Mouse (Mus musculus) heart, postnatal 36 days (tissue): Measurements from ENCODE around the gene Ccdc162. TPM values are rescaled to one million over a fixed set of nuclear protein-coding genes. Genes with fewer than 3 reads are reported as not detected.
A peak's percentile ranks its signal among the peaks of the same experiment; 100 is the strongest.

ENCODE experiments used
- DNase-seq, 2 experiments: peaks; one replicate each; pipeline ENCODE4 v3.0.0; 2021 to 2022
- intact Hi-C: fragments of 180-260 bp; cut with DNase I; formaldehyde crosslinking; loops from one replicate; pipeline ENCODE4 v1.15.1; 2025
- total RNA-seq, 2 experiments: library from RNA; stranded (reverse); gene quantifications; 2 replicates each; pipeline ENCODE4 v1.2.3; 2021

Gene Ccdc162
- total RNA-seq, result under 1 TPM; 0.36 to 0.38 TPM

DNA sequence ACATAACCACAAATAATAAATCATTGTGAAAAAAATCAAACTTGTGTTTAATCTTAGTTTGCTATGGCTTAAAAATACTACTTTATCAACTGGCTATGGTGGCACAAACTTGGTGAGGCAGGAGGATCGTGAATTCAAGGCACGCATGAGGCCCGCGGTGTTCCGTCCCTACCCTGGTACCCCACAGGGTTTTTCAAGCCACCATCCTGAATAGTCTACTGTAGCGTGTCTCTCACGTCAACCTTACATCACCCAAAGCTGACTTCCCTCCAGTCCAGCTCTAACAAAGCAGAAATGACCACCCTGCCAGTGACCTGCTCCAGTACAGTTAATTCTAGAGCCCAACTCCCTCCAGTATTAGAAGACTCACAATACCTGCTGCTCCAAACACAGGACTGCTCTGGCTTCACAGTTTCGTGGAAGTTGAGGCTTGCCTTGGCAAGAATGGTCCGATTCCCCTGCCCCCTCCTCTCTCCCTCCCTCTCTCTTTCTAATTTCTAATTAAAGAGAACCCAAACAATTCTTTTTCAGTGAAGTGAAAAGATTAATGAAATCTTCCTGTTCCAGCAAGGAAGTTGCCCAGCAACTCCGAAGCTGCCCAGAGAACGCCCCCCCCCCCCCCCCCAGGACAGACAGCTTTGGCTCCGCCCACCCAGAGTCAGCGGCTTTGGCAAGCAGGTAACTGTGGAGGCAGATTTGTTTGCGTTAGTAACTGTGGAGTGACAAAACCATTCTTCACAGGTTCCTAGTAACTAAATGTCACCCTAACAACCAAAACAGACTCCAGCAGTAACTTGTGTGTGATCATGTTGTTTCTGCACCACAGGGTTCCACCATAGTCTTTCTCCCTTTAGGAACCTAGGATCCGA lies at the start of gene Ccdc162:
Ccdc162 (minus strand) TSS at position 606 of the 869 bp plus-strand sequence.
- intact Hi-C loops, result no loop called here
- no peak for DNase-seq

DNA sequence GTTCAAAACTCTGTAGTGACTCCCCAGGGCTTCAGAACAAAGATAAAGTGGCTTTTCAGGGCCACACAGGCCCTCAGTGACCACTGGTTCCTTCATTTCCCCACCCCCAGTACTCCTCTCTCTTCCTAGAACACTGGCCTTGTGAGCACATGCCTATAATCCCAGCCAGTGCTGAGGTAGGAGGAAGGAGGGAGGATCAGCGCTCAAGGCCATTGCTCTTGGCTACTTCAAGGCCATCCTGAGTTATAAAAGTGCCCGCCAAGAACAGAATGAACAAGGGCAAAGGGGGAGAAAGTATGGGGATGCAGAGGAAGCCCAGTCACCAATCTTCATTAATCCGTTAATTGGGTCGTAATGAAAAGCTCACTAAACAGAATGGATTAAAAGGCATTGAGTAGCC lies 49.2 kb upstream of the Ccdc162 start:
- intact Hi-C loops, result no loop called here
- no peak for DNase-seq

DNA sequence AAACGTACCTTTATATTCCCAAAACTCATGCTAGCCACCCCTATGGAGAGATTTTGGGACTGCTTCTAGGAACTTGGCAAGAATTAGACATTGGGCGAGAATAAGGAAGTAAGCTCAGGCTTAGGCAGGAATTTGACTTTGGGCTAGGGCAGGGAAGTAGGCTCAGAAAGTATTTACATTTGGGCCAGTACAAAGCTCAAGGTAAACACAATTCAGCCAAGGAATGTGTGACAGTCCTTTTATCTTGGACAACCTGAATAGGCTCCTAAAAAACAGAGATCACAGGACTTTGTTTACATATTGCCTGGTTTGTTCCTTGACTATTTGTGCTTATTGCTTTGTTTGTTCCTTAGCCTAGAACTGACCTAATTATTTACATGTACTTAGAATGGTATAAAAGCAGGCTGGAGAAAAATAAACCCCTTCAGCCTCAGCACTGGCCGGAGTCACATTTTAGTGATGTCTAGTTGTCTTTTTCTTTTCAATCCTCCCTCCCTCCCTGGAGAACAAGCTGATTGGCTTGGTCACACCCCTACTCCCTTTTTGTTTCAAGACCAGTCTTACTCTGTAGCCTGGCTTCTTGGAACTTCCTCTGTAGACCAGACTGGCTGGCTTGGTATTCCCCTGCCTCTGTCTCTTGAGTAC lies 47.4 kb upstream of the Ccdc162 start:
- intact Hi-C loops, result no loop called here
- DNase-seq, result no peak

DNA sequence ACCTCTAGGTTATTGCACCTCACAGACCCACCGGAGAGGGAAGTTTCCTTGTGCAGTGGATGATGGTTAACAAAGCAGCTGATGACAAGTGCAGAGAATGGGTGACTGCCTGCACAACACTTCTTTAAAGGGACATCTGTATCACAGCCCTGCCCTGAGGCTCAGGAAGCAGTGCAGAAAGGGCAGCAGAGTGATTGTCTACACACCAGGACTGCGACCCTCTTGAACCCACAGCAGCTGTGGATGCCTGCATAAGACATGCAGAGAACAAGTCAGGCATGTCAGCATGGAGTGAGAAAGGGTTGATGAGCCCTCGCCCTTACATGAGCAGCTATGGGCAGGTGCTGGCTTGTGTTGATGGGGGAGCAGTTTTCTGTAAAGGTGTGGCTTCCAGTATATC lies 44.4 kb upstream of the Ccdc162 start:
- no peak for DNase-seq
- intact Hi-C loops, result no loop called here

DNA sequence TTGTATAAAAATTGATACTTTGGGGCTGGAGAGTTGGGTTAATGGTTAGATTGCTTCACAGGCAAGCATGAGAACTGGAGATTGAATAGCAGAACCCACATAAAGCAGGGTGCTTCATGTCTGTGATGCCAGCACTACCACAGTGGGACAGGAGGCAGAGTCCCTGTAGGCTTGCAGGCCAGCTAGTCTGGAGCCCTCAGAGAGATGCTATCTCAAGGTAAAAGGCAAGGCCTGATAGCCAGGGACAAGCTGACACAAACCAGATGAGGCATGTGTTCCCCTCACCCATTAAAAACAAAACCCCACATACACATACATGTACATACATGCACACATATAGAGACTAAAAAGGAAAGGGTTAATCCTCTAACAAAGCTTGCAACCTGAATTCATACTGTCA lies 41.6 kb upstream of the Ccdc162 start:
- DNase-seq, result no peak
- intact Hi-C loops, result no loop called here

DNA sequence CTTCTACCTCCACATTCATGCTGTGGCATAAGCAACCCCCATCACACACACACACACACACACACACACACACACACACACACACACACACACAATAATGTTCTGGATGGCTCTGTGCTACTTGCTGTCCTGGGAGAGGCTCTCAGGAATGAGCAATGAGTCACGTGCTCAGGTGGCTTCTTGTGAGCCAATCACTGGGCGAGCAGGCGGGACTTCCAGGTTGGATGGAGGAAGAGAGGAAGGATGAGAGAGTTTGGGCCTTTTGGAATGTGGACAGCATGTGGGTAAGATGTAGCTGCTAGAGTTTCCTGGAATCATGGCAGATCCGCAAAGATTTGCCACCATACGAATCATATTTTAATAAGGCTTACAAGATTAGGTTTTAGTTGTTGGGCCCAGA lies 40.8 kb upstream of the Ccdc162 start:
- DNase-seq, result no peak
- intact Hi-C loops, result no loop called here

DNA sequence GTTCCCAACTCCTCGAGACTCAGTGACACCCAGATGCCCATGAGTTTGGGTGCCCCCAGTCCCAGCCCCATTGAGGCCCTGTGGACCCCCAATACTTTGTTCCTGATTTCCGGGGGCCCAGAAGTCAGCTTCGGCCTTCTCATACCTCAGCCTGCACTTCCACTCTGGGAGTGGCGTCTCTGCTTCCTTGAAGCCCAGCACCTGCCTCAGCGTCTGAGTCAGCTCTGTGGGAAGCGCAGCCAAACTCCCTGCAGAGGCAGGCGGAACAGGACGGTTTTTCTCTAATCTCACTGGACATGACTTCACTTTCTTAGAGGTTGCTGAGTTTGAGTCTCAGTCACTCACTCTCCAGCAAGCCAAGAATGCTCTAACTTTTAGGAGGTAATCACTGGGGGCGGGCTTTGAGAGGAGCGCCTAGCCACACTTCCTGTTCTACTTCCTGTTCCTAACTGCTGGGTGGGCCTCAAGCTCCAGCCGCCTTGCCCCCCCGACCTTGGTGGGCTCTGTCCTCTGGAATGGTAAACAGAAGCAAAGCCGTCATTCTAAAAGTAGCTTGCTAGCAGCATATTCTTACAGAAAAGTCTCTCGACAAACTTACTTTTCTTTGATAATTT lies 35.5 kb upstream of the Ccdc162 start:
- intact Hi-C loops, result no loop called here
- DNase-seq, result no peak

DNA sequence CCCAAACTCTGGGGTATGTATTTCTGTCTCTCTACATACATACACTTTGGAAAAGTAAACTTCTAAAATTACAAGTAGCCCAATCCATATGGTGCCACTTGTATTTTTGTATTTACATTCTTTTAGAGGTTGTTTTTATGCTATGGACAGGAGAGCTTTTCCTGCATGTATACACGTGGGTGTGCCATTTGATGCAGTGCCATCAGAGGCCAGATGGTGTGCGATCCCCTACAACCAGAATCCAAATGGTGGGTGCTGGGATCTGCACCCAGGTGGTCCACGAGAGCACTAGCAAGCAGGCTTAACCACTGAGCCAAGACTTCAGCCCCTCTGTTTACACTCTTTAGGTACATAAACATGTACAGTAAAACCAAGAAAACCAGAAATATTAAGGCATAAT lies 32.9 kb upstream of the Ccdc162 start:
- intact Hi-C loops, result no loop called here

DNA sequence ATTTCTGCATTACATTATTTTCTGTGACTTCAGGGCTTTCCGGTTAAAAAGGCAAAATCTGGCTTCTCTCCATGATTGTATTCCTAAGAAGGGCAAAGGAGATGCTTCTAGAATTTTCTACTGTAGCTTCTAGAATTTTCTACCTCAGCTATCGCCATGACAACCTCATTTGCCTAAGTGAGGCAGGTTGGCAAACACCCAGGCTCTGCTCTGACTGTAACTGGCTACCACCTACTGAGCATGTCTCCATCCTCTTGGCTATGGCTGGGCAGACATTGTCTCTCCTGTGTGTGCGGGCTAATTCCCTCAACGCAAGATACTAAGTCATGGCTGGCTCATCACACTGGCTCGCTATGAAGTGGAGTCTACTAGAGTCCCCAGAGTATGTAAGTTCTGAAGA lies 30.1 kb upstream of the Ccdc162 start:
- intact Hi-C loops, result no loop called here
- DNase-seq, result no peak

More for the DNA sequence above, 32.9 kb upstream of the Ccdc162 start:
- no peak for DNase-seq

DNA sequence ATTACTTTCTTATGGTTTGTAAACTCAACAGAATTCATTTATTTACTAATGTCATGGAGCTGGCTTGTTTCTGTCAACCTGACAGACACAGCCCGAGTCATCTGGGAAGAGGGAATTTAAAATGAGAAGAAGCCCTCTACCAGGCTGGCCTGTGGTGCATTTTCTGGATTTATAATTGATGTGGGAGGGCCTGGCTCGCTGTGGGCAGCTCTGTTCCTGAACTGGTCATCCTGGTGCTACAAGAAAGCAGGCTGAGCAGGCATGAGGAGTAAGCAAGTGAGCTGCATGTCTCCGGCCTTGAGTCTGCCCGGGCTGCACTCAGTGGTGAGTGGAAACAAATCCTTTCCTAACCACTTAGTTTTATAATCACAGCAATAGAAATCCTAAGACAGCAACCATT lies 27.6 kb upstream of the Ccdc162 start:
- intact Hi-C loops, result no loop called here
- DNase-seq, result no peak

DNA sequence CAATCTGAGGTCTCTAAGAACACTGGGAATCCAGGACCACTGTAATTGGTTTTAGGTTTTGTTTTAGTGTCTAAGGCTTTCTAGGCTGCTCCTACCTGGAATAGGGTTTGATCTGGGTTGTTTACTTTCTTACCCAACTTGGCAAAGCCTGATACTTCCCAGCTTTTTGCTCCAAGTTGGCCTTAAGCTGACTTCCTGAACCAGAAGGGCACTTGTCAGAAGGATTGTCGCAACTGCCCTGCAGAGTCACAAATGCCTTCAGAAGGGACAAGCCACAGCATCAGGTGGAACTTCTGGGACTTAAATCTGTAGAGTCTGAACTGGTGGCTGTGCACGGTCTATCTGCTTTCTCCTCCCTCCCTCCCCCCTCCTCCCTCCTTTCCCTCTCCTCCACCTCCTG lies 23.8 kb upstream of the Ccdc162 start:
- DNase-seq, result no peak
- intact Hi-C loops, result no loop called here

DNA sequence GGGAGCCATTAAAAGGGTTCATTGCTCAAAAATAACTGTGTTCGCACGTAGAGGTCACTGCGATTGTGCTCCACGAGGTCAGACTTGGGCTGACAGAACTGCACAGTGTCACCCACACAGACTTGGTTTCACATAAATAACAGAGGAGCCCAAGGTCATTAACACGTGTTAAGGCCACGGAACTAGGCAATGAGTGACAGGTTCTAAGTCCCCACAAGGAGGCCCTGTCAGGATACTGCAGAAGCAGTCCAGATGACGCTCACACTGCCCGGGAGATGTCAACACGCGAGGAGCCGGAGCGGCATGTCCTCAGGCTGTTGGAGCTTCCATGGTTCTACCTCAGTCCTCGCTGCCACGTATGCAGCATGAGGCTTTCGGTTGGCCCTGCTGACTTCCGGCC lies 20.8 kb upstream of the Ccdc162 start:
- no peak for DNase-seq
- intact Hi-C loops, result no loop called here

DNA sequence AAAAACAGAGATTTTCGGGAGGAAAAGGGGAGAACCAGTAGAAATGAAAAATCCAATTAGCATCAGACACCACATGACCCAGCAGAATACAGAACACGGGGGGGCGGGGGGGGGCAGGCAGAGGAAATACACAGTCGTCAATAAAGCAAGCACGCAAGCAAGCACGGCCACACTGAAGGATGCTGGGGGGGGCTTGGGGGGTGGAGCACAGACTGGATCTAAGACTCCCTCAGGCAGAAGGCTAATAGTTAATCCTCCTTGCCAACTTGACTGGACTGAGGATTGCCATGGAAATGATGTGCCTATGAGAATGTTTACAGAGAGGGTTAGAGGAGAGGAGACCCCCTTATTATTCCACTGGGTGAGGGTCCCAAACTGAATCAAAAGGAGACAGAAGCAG lies 19.0 kb upstream of the Ccdc162 start:
- intact Hi-C loops, result no loop called here

DNA sequence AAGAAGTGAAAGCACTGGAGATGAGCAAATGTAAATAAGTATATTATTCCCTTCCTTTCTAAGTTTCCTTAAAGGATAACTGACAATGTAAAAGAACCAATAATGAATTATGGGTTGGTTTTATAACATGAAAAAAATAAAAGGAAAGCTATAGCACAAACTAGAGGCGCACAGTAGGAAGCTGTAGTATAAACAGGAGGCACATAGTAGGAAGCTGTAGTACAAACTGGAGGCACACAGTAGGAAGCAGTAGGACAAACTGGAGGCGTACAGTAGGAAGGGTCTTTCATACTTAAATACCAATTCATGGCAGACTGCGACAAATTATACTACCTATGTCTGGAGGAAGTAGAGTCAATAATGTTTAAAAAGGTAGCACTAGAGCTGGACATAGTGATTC lies 16.8 kb upstream of the Ccdc162 start:
- intact Hi-C loops, result no loop called here
- DNase-seq, result no peak

More for the DNA sequence above, 19.0 kb upstream of the Ccdc162 start:
- no peak for DNase-seq

DNA sequence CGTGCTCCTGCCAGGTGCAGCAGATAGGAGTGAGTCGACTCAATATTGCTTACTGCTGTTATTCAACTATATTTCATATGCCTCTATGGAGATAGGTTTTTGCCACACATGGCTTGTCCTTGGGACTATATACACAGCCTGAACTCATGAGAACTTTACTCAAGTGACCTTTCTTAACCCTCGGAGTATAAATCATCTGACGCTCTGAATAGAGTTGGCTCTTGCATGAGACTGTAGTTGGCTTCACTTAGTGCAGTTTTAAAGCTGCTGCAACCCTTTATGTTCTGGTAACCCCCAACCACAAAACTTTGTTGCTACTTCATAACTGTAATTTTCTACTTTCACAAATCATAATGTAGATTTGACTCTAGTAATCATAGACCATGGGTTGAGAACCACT lies 15.5 kb upstream of the Ccdc162 start:
- DNase-seq, result no peak
- intact Hi-C loops, result no loop called here

DNA sequence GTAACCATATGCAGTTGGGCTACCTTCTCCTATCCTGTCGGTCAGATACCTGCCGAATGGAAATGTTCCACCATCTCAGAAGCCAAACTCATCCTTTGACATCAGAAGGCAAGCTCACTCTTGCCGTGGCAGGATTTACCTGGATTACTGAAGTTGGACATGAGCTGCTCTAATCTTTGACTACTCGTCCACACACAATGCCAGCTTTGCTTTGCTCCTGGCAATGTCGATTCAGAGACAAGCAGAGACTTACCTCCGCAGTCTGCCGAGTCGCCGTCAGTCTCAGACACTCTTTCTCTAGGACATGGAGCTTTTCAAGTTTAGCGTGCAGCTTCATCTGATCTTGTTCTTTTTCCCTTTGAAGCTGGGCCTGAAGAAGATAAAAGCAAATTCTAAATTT lies 14.3 kb upstream of the Ccdc162 start:
- DNase-seq, result no peak
- intact Hi-C loops, result no loop called here

DNA sequence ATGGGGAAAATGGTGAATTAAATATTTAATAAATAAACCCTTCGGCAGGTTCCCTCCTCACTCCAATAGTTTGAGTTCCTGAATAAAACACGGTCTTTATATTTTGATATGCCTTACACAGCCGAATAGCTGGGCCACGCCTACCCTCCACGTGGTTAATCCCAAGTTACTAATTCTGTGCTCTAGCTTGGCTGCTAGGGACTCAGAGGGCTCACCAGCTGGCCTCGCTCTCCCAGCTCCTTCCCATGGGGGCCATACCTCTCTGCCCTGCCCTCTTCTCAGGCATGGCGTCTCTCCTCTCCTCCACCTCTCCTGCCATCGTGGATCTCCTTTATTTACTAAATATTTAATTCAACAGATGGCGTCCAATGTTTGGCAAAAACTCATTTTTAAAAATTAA lies 9.8 kb upstream of the Ccdc162 start:
- DNase-seq, result no peak
- intact Hi-C loops, result no loop called here

DNA sequence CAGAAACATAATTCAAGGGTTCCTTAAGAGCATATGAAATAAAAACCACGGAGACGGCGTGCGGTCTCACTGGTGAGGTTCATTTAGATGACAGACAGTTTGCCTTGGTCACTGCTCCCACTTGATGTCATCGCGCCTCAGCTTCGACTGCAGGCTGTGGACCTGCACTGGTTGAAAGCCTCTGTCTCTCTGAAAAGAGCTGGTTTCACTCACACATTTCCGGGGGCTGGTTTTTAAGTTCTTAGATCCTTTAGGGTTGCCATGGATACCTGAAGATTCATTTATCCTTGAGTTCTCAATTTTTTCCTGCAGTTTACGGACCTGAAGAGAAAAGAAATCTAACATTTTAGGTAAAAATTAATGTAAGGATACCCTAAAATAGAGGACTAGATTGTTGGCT lies 3.2 kb upstream of the Ccdc162 start:
- DNase-seq, result no peak
- intact Hi-C loops, result no loop called here

DNA sequence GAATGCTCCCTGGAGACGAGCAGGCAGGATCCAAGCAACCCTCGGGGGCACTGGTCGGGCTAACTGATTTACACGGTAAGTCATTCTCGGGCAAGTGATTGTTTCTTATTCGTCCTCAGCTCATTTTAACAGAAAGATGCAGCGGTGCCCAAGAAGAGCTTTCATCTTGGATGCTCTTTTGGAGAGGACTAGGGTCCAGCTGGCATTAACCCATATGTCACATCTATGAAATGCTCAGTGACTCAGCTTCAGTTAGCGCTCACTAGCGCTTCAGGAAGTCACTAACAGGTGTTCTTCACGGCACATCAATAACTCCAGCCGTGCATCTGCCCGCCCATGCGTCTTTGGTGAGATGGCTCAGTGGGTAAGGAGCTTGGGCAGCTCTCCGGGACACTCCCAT lies 877 bp downstream of the Ccdc162 start:
- no peak for DNase-seq
- intact Hi-C loops, result no loop called here

DNA sequence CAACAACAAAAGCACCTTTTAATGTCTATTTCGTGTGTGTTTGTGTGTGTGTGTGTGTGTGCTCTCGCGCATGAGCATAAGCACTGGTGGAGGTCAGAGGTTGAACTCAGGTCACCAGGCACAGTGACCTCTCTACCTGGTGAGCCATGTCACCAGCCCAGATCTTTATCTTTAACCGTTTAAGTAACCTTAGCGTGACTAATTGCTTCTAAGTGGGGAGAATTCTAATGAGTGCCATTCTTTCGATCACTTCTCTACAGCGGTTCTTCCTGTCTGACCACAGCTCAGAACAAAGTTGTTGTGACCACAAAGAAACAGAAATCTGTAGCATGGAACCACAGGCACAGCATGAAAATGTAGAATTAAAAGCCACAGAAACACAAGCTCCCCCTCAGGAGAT lies 5.0 kb downstream of the Ccdc162 start:
- DNase-seq, result no peak
- intact Hi-C loops, result no loop called here

DNA sequence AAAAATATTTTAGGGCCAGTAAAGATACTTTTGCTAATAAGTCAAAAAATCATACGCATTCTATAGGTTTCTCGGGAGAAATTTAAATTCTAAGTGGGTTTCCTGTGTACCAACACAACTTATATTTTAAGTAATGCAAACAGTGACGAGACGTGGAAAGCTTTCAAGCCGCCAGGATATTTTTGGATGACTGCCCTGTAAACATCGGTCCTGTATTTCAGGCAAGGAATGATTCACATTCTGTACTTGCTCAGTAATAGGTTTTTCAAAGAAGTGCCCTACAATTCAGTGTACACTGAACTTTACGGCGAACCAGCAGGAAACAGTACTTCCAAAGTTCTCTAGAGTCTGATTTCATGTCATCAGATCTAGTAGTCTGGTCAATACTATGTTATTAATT lies 5.7 kb downstream of the Ccdc162 start:
- peak in 1 of 2 experiments; percentile 18 for DNase-seq
- intact Hi-C loops, result no loop called here

DNA sequence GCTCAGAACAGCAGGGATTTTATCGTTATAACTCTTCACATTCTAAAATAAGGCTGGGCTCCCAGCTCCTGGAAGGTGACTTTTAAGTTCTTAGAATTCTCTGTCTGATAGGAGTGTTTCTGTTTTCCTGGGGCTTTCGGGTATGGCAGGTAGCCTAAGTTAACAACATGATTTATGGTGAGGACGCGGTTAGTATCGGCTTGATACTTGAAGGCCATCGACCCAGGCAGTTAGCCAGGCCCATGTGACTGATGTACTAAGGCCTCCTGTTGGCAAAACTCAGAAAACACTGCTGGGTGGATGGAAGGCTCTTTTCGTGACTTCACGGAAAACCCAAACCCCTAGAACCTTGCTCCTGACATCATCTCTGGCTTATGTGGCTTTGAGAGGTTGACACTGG lies 7.1 kb downstream of the Ccdc162 start:
- peak; percentile 22 to 31 for DNase-seq
- intact Hi-C loops, result no loop called here
